Mouse (Mus musculus) hindbrain, embryonic 14.5 days (tissue): ENCODE data around the gene AC161166.1. TPM values are rescaled to one million over a fixed set of nuclear protein-coding genes. Genes with fewer than 3 reads are reported as not detected.

ENCODE experiments used
- ATAC-seq: fragments of 200-750 bp; cut with Nextera tagmentation; 2 replicates; pipeline ENCODE4 v1.8.0; 2017; ENCODE audit warnings: moderate number of reproducible peaks, mild to moderate bottlenecking, moderate TSS enrichment, moderate library complexity; ENCODE audit not compliant: low FRiP score
- DNase-seq: peaks from one replicate; pipeline ENCODE4 v3.0.0-alpha.2; 2015; ENCODE audit warnings: low spot score
- H3K27ac ChIP-seq: fragments of 300-500 bp; sonication (generic); 2 replicates; pipeline ENCODE4 v1.5.1; 2014; ENCODE audit warnings: mild to moderate bottlenecking, moderate library complexity
- H3K27me3 ChIP-seq: fragments of 300-500 bp; sonication (generic); 2 replicates; pipeline ENCODE4 v1.6.1; 2014; ENCODE audit warnings: mild to moderate bottlenecking, low read length, mixed read lengths; ENCODE audit not compliant: control insufficient read depth, insufficient read depth
- H3K36me3 ChIP-seq: fragments of 300-500 bp; sonication (generic); replicated peaks from 2 replicates; pipeline ENCODE4 v1.6.1; 2014; ENCODE audit not compliant: control insufficient read depth, insufficient read depth
- H3K4me1 ChIP-seq: fragments of 300-500 bp; sonication (generic); replicated peaks from 2 replicates; pipeline ENCODE4 v1.6.1; 2014; ENCODE audit warnings: antibody characterized with exemption, low read length, mixed read lengths; ENCODE audit not compliant: control insufficient read depth, insufficient read depth
- H3K4me2 ChIP-seq: fragments of 300-500 bp; sonication (generic); replicated peaks from 2 replicates; pipeline ENCODE4 v1.6.1; 2014; ENCODE audit warnings: mild to moderate bottlenecking, moderate library complexity
- H3K4me3 ChIP-seq: fragments of 300-500 bp; sonication (generic); replicated peaks from 2 replicates; pipeline ENCODE4 v1.5.1; 2014; ENCODE audit warnings: mild to moderate bottlenecking, low read length
- H3K9ac ChIP-seq: fragments of 300-500 bp; sonication (generic); 2 replicates; pipeline ENCODE4 v1.6.1; 2014
- H3K9me3 ChIP-seq: fragments of 300-500 bp; sonication (generic); 2 replicates; pipeline ENCODE4 v1.6.1; 2016; ENCODE audit warnings: low read length; ENCODE audit not compliant: control insufficient read depth
- WGBS: fragments of 180-500 bp; shearing (Covaris S2); extraction: QIAGEN DNeasy Blood & Tissue Kit; methylation state at CpG from one replicate; pipeline ENCODE4 v1.1.7; 2014; 5-methylcytosine and 5-hydroxymethylcytosine counted together
- polyA plus RNA-seq: library from polyadenylated mRNA; unstranded; fragments of >200 nt; fragmentation: Nextera tagmentation; extraction: Ambion mirVana; gene quantifications from 2 replicates; pipeline ENCODE4 v1.2.1, GENCODE M21; 2014

The AC161166.1 gene
- polyA plus RNA-seq, 1 experiment from 2014 or later = 0.98 TPM

DNA sequence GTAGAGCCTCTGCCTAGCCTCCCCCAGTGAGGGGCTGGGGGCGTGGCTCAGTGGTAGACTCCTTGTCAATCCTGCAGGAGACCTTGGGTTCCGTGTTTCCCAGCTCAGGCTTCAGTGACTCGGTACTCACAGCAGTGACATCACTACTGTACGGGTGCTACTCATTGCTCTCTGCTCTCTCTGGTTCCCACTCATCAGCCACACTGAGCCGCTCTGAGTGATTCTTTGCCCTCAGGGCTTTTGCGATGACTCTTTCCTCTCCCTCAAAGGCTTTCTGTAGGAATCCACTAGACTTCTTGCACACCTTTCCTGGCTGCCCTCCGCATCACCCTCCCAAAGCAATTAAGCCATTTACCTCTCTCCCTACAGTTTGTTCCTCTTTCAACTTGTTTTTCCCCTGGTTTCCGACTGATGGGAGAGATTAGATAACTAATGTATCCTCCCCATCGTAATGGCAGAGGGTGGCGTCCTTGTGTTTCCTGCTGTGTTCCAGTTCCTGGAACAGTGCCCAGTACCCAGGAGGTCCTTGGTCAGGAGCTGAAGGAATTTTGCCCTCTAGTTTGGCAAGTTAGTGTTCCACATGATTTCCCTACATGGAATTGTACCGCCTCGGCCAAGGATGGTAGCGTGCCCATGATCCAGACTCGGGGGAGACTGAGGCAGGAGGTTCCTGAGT lies 50.7 kb downstream of the AC161166.1 start:
- DNase-seq = no peak
- H3K4me2 ChIP-seq = no peak overlapping the region
- no peak overlapping the region for H3K4me3 ChIP-seq
- H3K9me3 ChIP-seq = no peaks in the 10 kb centered on the region
- H3K4me1 ChIP-seq = peaks cover 5% of the 10 kb centered on the region; the same call in 1 of the 2 replicates
- WGBS = 70% methylated on average over 14 of the region's 14 CpGs
- H3K27me3 ChIP-seq = no peaks in the 10 kb centered on the region; the same call in 1 of the 2 replicates
- H3K36me3 ChIP-seq = no peaks in the 10 kb centered on the region
- no peak overlapping the region for H3K27ac ChIP-seq
- no peak overlapping the region for H3K9ac ChIP-seq
- no peak for ATAC-seq

Other genes starting within 250 kb of the AC161166.1 start
- 8.1 and 9.5 TPM in 2 replicates for gene Zfp93, start 242.0 kb downstream of the AC161166.1 start, polyA plus RNA-seq
- 33.5 and 34.0 TPM in 2 replicates for gene Zfp61, start 211.2 kb downstream of the AC161166.1 start, polyA plus RNA-seq
- gene Zfp94, start 195.8 kb downstream of the AC161166.1 start, polyA plus RNA-seq = 19.6 and 20.9 TPM in 2 replicates
- 0.31 TPM in 1 of 2 replicates, not detected in the other for gene Tescl, start 178.5 kb downstream of the AC161166.1 start, polyA plus RNA-seq
- gene Lypd5, start 163.3 kb downstream of the AC161166.1 start, polyA plus RNA-seq = not detected in 2 replicates
- gene Kcnn4, start 142.2 kb downstream of the AC161166.1 start, polyA plus RNA-seq = 1.7 and 2.8 TPM in 2 replicates
- 30.1 and 30.3 TPM in 2 replicates for gene Smg9, start 112.8 kb downstream of the AC161166.1 start, polyA plus RNA-seq
- gene Irgc1, start 60.2 kb downstream of the AC161166.1 start, polyA plus RNA-seq = not detected in 2 replicates
- gene Plaur, start 50.0 kb downstream of the AC161166.1 start, polyA plus RNA-seq = 1.6 and 1.9 TPM in 2 replicates
- gene Cadm4, start 30.4 kb downstream of the AC161166.1 start, polyA plus RNA-seq = 22.7 and 28.3 TPM in 2 replicates
- gene Zfp428, start 5.4 kb downstream of the AC161166.1 start, polyA plus RNA-seq = 181 and 201 TPM in 2 replicates
- 28.0 and 33.5 TPM in 2 replicates for gene Irgq, start 18.2 kb upstream of the AC161166.1 start, polyA plus RNA-seq
- gene Pinlyp, start 33.7 kb upstream of the AC161166.1 start, polyA plus RNA-seq = not detected in 2 replicates
- gene Xrcc1, start 33.8 kb upstream of the AC161166.1 start, polyA plus RNA-seq = 47.4 and 52.3 TPM in 2 replicates
- 25.8 and 26.4 TPM in 2 replicates for gene Ethe1, start 75.1 kb upstream of the AC161166.1 start, polyA plus RNA-seq
- 10.3 and 11.4 TPM in 2 replicates for gene Zfp575, start 75.2 kb upstream of the AC161166.1 start, polyA plus RNA-seq
- not detected in 2 replicates for gene Phldb3, start 98.3 kb upstream of the AC161166.1 start, polyA plus RNA-seq
- 0.27 and 0.29 TPM in 2 replicates for gene Lypd3, start 124.1 kb upstream of the AC161166.1 start, polyA plus RNA-seq
- not detected in 2 replicates for gene Tex101, start 164.2 kb upstream of the AC161166.1 start, polyA plus RNA-seq
- not detected in 2 replicates for gene BC049730, start 196.8 kb upstream of the AC161166.1 start, polyA plus RNA-seq
- gene Gm4763, start 214.5 kb upstream of the AC161166.1 start, polyA plus RNA-seq = not detected in 2 replicates
- 0.11 and 0.35 TPM in 2 replicates for gene Cd177, start 247.9 kb upstream of the AC161166.1 start, polyA plus RNA-seq